Mouse (Mus musculus): ENCODE data around the gene Fam135a. TPM values are rescaled to one million over a fixed set of nuclear protein-coding genes. Genes with fewer than 3 reads are reported as not detected.

The Fam135a gene
- total and polyA plus RNA-seq, 3 experiments = 6.6 to 21.1 (median 21.0) TPM

GRCm38 (mm10) chr1:24090094-24090493 lies 10.0 kb downstream of the Fam135a start:
- TF ChIP-seq CTCF (IDR thresholded peaks at IDR 0.05) (no peak), POLR2A (IDR thresholded peaks at IDR 0.05; ENCODE audit: insufficient read depth, low read depth, low read length) (no peak), EP300 (IDR thresholded peaks at IDR 0.05; ENCODE audit: insufficient read depth, low read depth, low read length) (no peak)
- WGBS = 40% methylated on average over 5 of the region's 5 CpGs
- H3K9ac ChIP-seq (ENCODE audit: low read depth, low read length) = no peak overlapping the region
- H3K79me2 ChIP-seq (replicated peaks; ENCODE audit: control insufficient read depth, insufficient read depth, low read length) = 0 out of 2 replicates have a peak, but pooled peaks cover 2% of the 10 kb centered on the region
- H3K27me3 ChIP-seq (ENCODE audit: control insufficient read depth, insufficient read depth, low read length) = no peaks in the 10 kb centered on the region
- peaks cover 3% of the 10 kb centered on the region for H3K4me1 ChIP-seq (ENCODE audit: control insufficient read depth, insufficient read depth, low read length)
- H3K27ac ChIP-seq = no peak overlapping the region
- no peaks in the 10 kb centered on the region; the same call in 1 of the 2 replicates for H3K36me3 ChIP-seq (ENCODE audit: control insufficient read depth, insufficient read depth, low read length)
- DNase-seq = no peak
- H3K4me3 ChIP-seq = no peak overlapping the region
- intact Hi-C loops (cut with DNase I) = no loop called here

DNA sequence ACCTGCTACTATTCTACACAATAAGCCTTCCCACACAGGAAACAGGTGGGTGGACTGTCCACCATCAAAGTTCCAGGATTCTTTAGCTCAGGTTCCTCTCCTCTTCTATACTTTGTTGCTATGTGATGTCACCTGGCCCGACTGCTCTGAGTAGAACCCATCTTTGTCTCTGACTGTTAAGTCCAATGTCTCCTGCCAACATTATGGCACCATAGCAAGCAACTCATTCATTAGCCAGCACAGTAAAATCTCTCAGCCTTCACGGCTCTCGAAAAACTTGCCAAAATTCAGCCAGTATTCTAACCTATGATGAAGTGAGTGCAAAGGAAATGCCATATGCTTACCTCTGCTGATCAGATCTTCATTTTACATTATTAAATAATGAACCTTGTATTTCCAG lies 14.0 kb downstream of the Fam135a start:
- TF ChIP-seq CTCF (IDR thresholded peaks at IDR 0.05) (no peak), POLR2A (IDR thresholded peaks at IDR 0.05; ENCODE audit: insufficient read depth, low read depth, low read length) (no peak), EP300 (IDR thresholded peaks at IDR 0.05; ENCODE audit: insufficient read depth, low read depth, low read length) (no peak)
- intact Hi-C loops (cut with DNase I) = no loop called here
- WGBS = 82% methylated on average over 3 of the region's 3 CpGs
- DNase-seq = no peak
- no peak overlapping the region for H3K4me3 ChIP-seq
- no peak overlapping the region for H3K9ac ChIP-seq (ENCODE audit: low read depth, low read length)
- no peaks in the 10 kb centered on the region for H3K27me3 ChIP-seq (ENCODE audit: control insufficient read depth, insufficient read depth, low read length)
- H3K27ac ChIP-seq = no peak overlapping the region
- H3K79me2 ChIP-seq (replicated peaks; ENCODE audit: control insufficient read depth, insufficient read depth, low read length) = no peaks in the 10 kb centered on the region
- H3K36me3 ChIP-seq (ENCODE audit: control insufficient read depth, insufficient read depth, low read length) = no peaks in the 10 kb centered on the region
- H3K4me1 ChIP-seq (ENCODE audit: control insufficient read depth, insufficient read depth, low read length) = peaks cover 1% of the 10 kb centered on the region; the same call in 1 of the 2 replicates

GRCm38 (mm10) chr1:24074396-24074795 lies 25.7 kb downstream of the Fam135a start:
- Histone ChIP-seq H3K9ac (ENCODE audit: low read depth, low read length) (no peak overlapping the region), H3K79me2 (replicated peaks; ENCODE audit: control insufficient read depth, insufficient read depth, low read length) (no peaks in the 10 kb centered on the region), H3K4me3 (no peak overlapping the region), H3K4me1 (ENCODE audit: control insufficient read depth, insufficient read depth, low read length) (no peaks in the 10 kb centered on the region), H3K27ac (no peak overlapping the region), H3K36me3 (ENCODE audit: control insufficient read depth, insufficient read depth, low read length) (no peaks in the 10 kb centered on the region), H3K27me3 (ENCODE audit: control insufficient read depth, insufficient read depth, low read length) (no peaks in the 10 kb centered on the region)
- TF ChIP-seq EP300 (IDR thresholded peaks at IDR 0.05; ENCODE audit: insufficient read depth, low read depth, low read length) (no peak), CTCF (IDR thresholded peaks at IDR 0.05) (no peak), POLR2A (IDR thresholded peaks at IDR 0.05; ENCODE audit: insufficient read depth, low read depth, low read length) (no peak)
- intact Hi-C loops (cut with DNase I) = no loop called here
- no peak for DNase-seq
- WGBS = 44% methylated on average over 2 of the region's 2 CpGs

GRCm38 (mm10) chr1:24073386-24074248 lies 26.5 kb downstream of the Fam135a start:
- intact Hi-C loops (cut with DNase I) = no loop called here
- 89% methylated on average over 5 of the region's 5 CpGs for WGBS
- H3K9ac ChIP-seq (ENCODE audit: low read depth, low read length) = no peak overlapping the region

GRCm38 (mm10) chr1:24068830-24069229 lies 31.3 kb downstream of the Fam135a start:
- TF ChIP-seq EP300 (IDR thresholded peaks at IDR 0.05; ENCODE audit: insufficient read depth, low read depth, low read length) = no peak
- no peak for TF ChIP-seq POLR2A (IDR thresholded peaks at IDR 0.05; ENCODE audit: insufficient read depth, low read depth, low read length)
- no peak for TF ChIP-seq CTCF (IDR thresholded peaks at IDR 0.05)
- WGBS = 97% methylated on average over 7 of the region's 7 CpGs
- Histone ChIP-seq H3K4me3 (no peak overlapping the region), H3K4me1 (ENCODE audit: control insufficient read depth, insufficient read depth, low read length) (no peaks in the 10 kb centered on the region), H3K36me3 (ENCODE audit: control insufficient read depth, insufficient read depth, low read length) (no peaks in the 10 kb centered on the region), H3K27me3 (ENCODE audit: control insufficient read depth, insufficient read depth, low read length) (no peaks in the 10 kb centered on the region), H3K9ac (ENCODE audit: low read depth, low read length) (no peak overlapping the region), H3K79me2 (replicated peaks; ENCODE audit: control insufficient read depth, insufficient read depth, low read length) (no peaks in the 10 kb centered on the region), H3K27ac (no peak overlapping the region)
- intact Hi-C loops (cut with DNase I) = no loop called here
- no peak for DNase-seq

More at GRCm38 (mm10) chr1:24073386-24074248, 26.5 kb downstream of the Fam135a start:
- Histone ChIP-seq H3K4me1 (ENCODE audit: control insufficient read depth, insufficient read depth, low read length) (no peaks in the 10 kb centered on the region), H3K27me3 (ENCODE audit: control insufficient read depth, insufficient read depth, low read length) (no peaks in the 10 kb centered on the region), H3K79me2 (replicated peaks; ENCODE audit: control insufficient read depth, insufficient read depth, low read length) (no peaks in the 10 kb centered on the region), H3K36me3 (ENCODE audit: control insufficient read depth, insufficient read depth, low read length) (no peaks in the 10 kb centered on the region), H3K4me3 (no peak overlapping the region), H3K27ac (no peak overlapping the region)
- TF ChIP-seq EP300 (IDR thresholded peaks at IDR 0.05; ENCODE audit: insufficient read depth, low read depth, low read length) = no peak
- no peak for TF ChIP-seq CTCF (IDR thresholded peaks at IDR 0.05)
- TF ChIP-seq POLR2A (IDR thresholded peaks at IDR 0.05; ENCODE audit: insufficient read depth, low read depth, low read length) = no peak
- DNase-seq = no peak

GRCm38 (mm10) chr1:24066706-24067105 lies 33.4 kb downstream of the Fam135a start:
- no peak for DNase-seq
- TF ChIP-seq EP300 (IDR thresholded peaks at IDR 0.05; ENCODE audit: insufficient read depth, low read depth, low read length) = no peak
- no peak for TF ChIP-seq POLR2A (IDR thresholded peaks at IDR 0.05; ENCODE audit: insufficient read depth, low read depth, low read length)

More at GRCm38 (mm10) chr1:24066706-24067105, 33.4 kb downstream of the Fam135a start:
- H3K79me2 ChIP-seq (replicated peaks; ENCODE audit: control insufficient read depth, insufficient read depth, low read length) = no peaks in the 10 kb centered on the region
- H3K27ac ChIP-seq = no peak overlapping the region
- H3K36me3 ChIP-seq (ENCODE audit: control insufficient read depth, insufficient read depth, low read length) = no peaks in the 10 kb centered on the region
- intact Hi-C loops (cut with DNase I) = no loop called here
- no peaks in the 10 kb centered on the region for H3K4me1 ChIP-seq (ENCODE audit: control insufficient read depth, insufficient read depth, low read length)
- no peak overlapping the region for H3K4me3 ChIP-seq
- H3K27me3 ChIP-seq (ENCODE audit: control insufficient read depth, insufficient read depth, low read length) = no peaks in the 10 kb centered on the region
- WGBS = 84% methylated on average over 4 of the region's 4 CpGs
- H3K9ac ChIP-seq (ENCODE audit: low read depth, low read length) = no peak overlapping the region
